Mouse (Mus musculus): Measurements from ENCODE around the gene Lingo1.
A peak's percentile ranks its signal among the peaks of the same experiment; 100 is the strongest.

The Lingo1 gene

DNA sequence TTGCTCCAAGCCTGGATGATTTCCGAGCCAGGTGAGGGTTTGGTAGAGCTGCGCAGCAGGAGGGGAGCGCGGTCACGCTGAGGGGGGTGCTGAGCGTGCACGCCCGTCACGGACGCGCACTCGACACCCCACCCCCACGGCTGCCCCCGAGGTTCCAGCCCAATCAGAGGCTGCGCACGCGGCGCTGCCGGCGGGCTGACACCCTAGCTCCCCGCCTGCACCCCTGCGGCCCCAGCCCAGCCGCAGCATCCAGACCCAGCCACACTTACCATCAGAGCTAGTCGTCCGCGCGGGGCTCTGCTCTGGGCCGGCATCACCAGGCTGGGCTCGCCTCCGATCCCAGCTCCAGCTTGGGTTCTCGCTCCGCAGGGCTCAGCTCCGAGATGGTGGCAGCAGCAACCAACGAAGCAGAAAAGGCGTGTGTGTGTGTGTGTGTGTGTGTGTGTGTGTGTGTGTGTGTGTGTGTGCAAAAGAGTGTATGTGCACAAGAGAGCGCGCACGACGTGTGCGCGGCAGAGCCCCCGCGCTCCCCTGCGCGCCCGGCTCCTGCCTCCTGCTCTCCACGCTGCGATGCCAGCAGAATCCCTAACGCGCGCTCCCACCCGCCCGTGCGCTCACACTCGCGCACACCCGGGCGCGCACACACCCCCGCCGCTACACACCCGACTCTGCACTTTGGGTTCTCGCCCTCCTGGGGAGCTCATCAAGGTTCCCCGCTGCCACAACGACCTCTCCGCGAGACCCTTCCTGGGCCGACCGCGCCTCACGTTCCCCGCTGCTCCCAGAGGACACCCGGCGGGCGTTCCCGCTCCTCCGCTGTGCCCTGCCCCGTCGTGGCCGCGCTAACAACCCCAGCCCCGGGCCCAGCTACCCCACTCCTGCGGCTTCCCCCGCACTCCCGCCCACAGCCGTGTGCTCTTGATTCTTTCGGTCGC lies at the start of gene Lingo1:
TSS of gene Lingo1 (minus strand) at position 748 of the 935 bp plus-strand sequence.
- no peak for DNase-seq (ENCODE audit: low spot score in 2 of 2)

DNA sequence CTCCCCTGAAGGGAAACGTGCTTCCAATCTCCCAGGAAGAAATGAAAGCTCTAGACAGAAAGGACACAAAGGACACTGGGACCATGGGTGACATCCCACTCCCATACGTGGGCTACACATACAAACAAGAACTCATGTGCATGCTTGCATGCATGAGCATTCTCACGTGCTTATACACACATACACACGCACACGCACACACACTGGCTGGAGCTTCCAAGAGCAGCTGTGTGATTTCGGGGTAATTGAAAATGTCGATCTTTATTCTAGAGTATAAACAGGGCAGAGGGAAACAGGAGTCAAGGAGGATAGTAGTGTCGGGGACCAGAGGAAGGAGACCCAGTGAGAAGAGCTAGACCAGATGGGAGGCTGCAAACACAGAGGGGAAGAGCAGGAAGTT lies 48.4 kb upstream of the Lingo1 start:
- no peak for DNase-seq (ENCODE audit: low spot score in 2 of 2)

DNA sequence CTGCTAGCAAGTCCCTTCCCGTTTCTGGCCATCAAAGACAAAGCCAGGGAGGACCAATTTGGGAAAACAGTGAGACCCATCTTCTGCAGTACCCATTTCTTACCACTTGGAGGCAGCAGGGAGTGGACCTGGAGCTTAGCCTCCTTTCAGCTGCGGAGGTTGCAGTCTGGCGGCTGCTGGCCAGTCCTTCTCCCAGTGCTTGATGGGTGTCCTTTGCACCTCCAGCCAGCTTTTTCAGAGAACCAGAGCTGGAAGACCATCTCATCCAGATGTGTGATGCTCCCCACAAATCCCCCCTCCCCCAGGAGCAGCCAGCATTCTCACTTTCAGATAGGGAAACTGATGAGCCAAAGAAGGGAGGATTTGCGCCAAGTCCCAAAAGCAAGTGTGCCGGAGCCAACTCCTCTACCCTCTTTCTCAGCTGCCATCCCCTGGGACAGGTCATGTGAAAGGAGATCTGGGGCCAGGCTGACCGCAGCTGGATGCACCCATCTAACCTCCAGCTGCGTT lies 47.5 kb upstream of the Lingo1 start:
- peak in 1 of 2 experiments; percentile 30 for DNase-seq (ENCODE audit: low spot score in 2 of 2)

DNA sequence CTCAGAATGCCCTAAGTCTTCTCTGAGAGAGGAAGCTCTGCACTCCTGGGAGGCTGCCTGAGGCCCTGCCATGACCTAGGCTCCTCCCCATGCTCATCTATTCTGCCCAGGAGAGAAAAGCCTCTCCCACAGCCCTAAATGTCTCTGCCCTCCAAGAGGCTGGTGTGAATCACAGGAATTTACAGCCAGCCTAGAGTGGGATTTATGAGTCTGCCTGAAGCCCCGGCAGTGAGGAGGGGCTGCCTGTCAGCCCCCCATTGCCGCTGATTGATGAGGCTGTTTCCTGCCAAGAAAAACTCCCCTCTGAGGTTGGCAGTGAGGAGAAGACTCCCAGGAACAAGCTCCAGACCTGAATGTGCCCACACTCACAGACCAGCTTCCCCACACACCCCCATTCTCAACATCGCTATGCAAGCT lies 46.0 kb upstream of the Lingo1 start:
- no peak for DNase-seq (ENCODE audit: low spot score in 2 of 2)

DNA sequence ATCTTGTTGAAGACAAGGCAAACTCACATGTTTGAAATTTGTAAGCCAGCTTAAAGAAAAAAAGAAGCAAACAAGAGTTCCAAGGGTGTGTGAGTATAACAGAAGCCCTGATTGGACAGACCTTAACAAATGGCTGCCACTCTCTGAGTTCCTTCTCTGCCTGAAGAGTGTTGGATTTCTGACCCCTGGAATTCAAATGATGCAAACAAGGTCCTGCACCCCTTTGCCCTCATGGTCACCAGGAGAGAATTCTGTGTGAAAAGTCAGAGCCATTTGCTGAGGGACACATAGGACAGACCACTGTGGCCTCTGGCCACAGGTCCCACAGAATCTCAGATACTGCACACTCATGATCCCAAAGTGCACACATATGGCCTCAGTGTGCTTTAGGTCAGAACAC lies 45.6 kb upstream of the Lingo1 start:
- no peak for DNase-seq (ENCODE audit: low spot score in 2 of 2)

DNA sequence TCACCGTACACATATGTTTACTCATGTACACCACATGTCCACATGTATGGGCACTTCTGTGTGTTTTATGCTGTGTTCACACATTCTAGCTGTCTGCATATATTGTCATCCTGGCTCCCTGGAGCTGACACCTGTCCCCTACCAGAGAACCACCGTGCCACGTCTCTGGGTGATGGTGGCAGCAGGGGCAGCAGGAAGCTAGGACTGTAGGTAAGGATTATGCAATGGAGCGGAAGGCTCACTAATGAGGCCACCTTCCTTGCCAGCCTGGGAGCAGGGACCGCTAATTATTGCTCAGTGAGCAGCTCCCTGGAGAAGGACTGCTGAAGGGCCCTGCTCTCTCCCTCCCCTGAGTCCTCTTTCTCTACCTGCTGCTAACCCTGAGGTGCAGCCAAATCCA lies 44.5 kb upstream of the Lingo1 start:
- no peak for DNase-seq (ENCODE audit: low spot score in 2 of 2)

DNA sequence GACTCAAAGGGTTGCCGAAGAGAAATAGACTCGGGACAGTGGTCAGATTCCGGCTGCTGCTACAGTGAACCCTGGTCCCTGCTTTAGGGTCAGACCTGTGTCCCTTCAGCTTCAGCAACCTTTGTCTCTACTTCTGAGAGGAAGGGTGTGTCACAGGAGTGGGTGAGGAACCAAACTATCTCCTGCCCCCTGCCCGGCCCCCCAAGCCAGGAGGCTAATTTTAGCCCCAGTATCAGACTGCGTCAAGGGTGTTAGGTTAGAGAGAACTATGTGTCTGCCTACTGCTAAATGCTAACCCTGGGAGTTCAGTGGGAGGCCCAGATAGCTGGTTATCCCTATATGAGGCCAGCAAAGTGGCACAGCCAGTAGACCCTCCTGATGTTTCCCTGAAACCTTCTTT lies 38.9 kb upstream of the Lingo1 start:
- no peak for DNase-seq (ENCODE audit: low spot score in 2 of 2)

DNA sequence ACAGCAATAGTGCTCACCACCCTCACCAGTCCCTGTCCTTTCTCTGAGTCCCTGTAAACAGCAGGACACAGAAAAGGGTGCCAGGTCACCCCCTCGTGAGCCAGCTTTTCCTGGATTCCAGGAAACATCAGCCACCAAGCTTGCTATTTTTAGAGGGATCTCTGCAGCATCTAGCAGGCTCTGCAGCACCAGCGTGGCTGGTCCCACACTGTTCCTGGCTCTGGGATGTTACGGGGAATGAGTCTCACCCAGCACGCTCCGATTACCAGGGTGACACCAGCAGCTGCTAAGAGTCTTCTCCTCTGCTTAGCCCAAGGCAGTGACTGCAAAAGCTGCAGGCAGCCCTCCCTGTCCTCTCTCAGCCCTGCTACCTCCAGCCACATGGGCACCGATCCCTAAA lies 36.6 kb upstream of the Lingo1 start:
- DNase-seq (ENCODE audit: low spot score in 2 of 2) = no peak

DNA sequence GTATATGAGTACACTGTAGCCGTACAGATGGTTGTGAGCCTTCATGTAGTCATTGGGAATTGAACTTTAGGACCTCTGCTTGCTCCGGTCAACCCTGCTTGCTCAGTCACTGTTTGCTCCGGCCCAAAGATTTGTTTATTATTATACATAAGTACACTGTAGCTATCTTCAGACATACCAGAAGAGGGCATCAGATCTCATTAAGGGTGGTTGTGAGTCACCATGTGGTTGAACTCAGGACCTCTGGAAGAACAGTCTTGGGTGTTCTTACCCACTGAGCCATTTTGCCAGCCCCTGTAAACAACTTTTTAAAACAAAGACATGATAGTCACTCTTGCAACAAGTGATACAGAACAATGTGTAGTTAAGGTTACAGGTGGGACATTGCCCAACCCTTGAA lies 35.6 kb upstream of the Lingo1 start:
- no peak for DNase-seq (ENCODE audit: low spot score in 2 of 2)

DNA sequence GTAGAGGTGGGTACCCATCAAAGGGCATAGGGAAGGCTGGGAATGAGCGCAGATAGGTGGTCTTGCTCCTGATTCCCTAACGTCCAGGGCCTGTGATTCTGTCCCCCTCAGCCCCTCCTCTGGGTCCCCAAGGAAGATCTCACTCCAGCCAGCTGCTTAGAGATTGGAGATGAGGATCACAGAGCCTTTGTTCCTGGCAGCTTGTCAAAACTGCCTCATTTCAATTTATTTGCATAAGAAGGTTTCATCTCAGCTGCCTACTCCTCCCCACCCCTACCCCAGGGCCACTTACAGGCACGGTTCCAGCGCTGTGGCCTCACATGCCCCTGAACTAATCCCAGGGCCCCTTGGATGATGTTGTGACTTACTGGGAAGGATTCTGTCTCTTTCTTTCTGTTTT lies 33.9 kb upstream of the Lingo1 start:
- no peak for DNase-seq (ENCODE audit: low spot score in 2 of 2)

DNA sequence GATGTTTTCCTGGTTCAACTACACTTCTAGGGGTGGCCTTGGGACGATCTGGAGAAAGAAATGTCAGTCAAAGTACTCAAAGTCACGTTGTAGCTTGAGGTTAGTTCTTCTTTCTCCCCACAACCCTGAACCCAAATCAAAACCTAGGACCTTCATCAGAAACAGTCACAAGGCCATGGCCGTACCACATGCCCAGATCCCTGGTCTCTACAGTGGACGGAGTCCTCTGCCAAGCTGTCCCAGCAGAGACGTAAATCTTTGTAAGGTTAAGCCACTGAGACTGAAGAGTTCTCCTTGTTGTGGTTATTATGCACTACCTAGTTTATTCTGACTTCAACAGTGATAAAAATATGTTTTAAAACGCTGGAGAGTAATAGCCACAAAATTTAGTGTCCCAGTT lies 32.6 kb upstream of the Lingo1 start:
- no peak for DNase-seq (ENCODE audit: low spot score in 2 of 2)

DNA sequence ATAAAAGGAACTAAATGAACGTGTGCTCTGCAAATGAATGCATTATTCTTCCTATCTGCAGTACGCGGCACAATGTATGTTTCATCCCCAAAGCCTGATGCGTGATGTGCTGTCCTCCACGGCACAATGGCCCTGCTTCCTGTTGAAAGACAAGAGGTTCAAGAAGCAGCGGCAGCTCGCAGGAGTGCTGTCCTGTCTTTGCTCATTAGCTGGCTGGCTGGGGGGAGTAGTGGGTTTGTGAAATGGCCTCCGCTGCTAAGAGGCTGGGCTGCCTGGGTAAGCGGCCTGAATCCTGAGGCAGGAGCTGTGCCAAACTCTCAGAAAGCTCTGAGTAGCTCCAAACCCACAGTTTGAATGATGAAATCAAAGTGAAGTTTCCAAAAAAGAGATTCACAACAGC lies 31.9 kb upstream of the Lingo1 start:
- no peak for DNase-seq (ENCODE audit: low spot score in 2 of 2)

DNA sequence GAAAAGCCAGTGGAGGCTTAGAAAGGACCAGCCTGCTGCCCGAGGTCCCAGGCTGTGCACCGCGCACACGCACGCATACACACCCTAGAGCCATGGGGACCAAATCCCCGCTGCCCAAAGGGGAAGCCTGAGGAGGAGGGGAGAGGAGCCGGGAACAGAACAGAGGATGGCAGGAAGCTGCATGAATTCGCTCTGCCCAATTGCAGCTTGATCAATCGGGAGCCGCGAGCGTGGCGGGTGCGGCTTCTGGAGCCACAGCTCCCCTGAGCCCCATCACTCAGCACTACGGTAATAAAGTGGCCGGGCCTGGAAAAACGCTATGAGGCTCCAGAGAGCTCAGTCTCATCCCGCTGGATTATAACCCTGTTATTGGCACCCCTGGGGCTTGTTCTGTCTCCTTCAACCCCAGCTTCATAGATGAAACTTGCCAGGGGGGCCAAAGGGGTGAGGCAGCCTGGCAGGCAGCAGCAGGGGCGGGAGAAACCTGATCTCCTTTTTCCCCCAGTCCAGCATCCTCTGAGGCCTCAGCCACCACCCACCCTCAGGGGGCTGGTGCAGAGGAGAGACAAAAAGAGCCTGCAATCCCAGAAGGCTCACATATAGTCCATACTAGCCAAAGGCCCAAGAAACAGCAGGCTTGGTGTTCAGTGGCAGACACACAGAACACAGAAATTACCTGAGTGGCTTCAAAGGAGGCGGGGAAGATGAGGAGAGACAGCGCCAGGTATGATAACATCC lies 29.4 kb upstream of the Lingo1 start:
- no peak for DNase-seq (ENCODE audit: low spot score in 2 of 2)

DNA sequence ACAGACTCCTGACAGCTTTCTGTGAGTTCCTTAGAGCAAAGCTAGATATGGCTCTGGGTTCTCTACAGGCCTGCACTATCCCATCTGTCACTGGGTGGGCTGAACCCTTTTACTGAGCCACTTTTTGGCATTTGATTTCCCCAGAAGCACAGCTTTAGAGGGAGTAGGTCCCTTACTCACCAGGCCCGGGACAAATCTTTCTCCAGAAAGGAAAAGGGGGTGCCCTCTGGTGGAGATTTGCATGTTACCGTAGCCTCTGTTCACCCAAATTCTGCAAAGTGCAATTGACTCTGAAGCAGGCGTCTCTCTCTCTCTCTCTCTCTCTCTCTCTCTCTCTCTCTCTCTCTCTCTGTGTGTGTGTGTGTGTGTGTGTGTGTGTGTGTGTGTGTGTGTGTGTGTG lies 28.6 kb upstream of the Lingo1 start:
- no peak for DNase-seq (ENCODE audit: low spot score in 2 of 2)

DNA sequence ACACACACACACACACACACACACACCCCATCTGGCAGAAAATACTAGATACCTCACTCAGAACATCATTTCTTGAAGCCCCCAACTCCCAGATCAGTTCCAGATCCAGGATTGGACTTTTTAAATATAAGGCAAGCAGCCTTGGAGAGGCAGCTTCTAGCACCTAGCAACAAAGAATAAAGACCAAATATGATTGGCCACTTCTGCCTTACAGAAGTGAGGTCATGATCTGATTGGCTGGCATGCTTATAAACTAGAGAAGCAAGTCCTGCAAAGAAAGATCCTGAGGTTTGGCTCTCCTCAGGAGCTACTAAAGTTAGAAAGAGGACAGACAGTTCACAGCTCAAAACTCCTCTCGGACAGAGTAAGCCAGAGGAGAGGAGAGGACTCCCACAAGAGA lies 14.6 kb upstream of the Lingo1 start:
- DNase-seq (ENCODE audit: low spot score in 2 of 2) = no peak

DNA sequence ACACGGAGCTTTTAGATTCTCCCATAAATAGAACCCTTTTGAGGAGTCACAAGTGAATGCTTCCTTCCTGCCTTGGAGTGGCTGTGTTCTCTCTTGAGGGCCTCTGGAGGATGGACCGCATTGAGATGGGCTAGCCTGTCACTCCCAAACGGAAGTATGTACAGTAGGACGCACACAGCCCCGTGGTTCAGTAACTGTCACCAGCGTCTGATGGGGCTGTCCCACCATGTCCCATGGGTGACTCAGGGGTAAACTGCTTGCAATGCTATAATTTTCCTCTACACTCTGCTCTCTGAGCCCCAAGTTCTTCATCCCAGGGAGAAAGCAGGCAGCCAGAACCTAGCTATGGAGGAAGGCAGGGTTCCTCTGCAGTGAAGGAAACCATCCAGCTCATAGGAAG lies 11.7 kb upstream of the Lingo1 start:
- DNase-seq (ENCODE audit: low spot score in 2 of 2) = no peak

DNA sequence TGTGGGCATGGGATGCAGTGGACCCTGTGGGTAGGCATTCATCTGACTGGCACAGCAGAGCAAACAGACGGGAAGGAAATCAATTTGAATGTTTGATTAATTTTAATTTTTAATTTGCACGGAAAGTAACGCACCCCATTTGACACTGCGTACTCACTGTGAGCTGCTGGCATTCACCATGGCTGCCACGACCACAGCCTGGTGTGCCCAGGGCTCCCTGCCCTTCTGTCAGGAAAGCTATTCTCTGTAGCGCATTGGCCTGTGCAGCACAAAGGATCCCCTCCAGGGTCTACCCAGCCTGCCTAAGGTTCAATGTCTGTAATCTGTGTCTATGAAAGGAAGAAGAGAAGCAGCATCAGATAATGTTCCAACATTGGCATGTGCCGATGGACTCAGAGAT lies 6.9 kb upstream of the Lingo1 start:
- DNase-seq (ENCODE audit: low spot score in 2 of 2) = no peak

DNA sequence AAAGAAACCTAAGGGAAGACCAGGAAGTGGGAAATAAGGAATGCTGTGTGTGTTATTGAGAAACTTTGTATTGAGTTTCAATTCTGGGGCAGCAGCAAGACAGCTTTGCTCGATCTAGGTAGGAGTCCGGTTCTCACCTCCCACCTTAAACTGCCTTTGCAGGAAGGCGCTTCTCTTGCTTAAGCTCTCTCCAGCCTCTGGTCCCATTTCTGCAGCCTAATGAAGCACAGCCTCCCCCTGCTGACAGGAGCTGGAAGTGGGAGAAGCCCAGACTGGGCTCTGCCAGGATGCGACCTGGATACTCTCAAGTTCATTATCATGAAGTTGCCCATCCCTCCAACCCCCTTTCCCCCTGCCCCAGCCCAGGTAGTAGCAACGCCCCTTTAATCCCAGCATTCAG lies 1.6 kb upstream of the Lingo1 start:
- DNase-seq (ENCODE audit: low spot score in 2 of 2) = no peak

DNA sequence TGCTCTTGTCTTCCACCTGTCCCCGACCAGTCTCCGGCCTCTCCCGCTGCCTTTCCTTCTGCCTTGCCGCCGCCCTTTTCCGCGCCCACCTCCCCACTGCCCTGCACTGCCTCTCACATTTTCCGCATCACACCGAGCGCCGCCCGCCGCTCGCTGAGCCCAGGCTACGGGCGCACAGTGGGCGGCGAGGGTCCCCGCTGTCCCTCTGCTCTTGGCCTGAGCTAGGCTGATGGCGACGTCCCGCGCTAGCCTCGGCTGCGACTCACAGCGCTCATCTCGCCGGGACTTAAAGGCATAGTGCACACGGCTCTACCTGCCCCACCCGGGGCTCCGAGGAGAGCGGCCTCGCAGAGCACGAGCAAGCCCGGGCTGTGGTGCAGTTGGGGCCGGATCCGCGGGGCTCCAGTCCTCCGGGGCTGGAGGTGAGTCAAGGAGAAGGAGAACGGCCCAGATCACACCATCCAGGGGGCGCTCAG lies 426 bp upstream of the Lingo1 start:
- no peak for DNase-seq (ENCODE audit: low spot score in 2 of 2)

DNA sequence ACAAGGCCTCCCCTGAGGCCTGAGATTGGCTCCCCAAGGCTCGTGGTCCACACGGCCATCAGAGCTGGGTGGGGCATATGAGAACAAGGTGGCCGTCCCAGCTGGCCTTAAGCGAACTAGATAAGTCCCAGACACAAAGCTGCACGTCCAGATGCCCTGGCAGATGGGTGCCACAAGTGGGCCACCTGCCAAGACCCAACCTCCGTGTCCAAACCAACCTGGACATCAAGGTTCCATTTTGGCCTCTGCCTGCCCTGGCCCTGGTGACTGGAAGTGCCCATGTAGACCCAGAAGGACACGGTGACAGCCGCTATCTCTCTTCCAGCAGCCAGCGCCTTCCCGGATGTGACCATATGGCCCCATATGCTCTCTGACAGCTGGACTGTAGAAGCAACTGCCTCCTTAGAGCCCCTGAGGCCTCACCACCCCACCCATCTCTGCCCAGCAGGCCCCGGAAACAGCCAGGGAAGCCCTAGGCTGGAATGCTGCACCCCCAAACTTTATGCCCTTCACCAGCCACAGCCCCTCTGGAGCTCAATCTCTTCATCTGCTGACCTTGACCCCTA lies 4.5 kb downstream of the Lingo1 start:
- DNase-seq (ENCODE audit: low spot score in 2 of 2) = no peak

DNA sequence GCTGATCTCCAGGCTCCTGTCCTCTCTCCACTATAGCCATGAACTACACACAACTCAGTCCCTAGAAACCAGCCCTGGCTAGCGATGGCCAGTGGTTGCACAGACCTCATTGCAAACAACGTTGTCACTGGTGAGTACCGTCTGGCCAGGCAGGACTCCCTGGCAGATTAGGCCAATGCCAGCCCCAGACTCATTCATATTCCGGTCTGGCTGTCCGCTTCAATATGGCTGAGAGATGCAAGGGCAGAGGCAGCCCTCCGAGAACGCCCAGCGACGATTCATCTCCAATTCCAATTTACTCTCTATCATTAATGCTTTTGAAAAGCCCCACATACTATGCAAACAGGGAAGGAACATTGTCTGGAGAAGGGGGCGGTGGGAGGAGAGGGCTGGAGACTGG lies 11.7 kb downstream of the Lingo1 start:
- DNase-seq (ENCODE audit: low spot score in 2 of 2) = no peak
